Mouse (Mus musculus) neural tube, embryonic 15.5 days (tissue): ENCODE measurements at regions not wholly inside any gene's neighbourhood (a gene's known extent, or its start where the extent isn't known, plus 50 kb on each side); places are given as distances from the start of the nearest gene placed in this dataset.

ENCODE experiments used
- ATAC-seq: fragments of 200-750 bp; cut with Nextera tagmentation; 2 replicates; pipeline ENCODE4 v1.8.0; 2017; ENCODE audit warnings: mild to moderate bottlenecking, moderate TSS enrichment, moderate library complexity; ENCODE audit not compliant: low FRiP score
- H3K27ac ChIP-seq: fragments of 300-500 bp; sonication (generic); replicated peaks from 2 replicates; pipeline ENCODE4 v1.5.1; 2015; ENCODE audit warnings: mild to moderate bottlenecking, inconsistent platforms
- H3K27me3 ChIP-seq: fragments of 300-500 bp; sonication (generic); replicated peaks from 2 replicates; pipeline ENCODE4 v1.6.1; 2015; ENCODE audit warnings: inconsistent platforms
- H3K36me3 ChIP-seq: fragments of 300-500 bp; sonication (generic); 2 replicates; pipeline ENCODE4 v1.6.1; 2015; ENCODE audit warnings: inconsistent platforms
- H3K4me1 ChIP-seq: fragments of 300-500 bp; sonication (generic); 2 replicates; pipeline ENCODE4 v1.6.1; 2015; ENCODE audit warnings: inconsistent platforms
- H3K4me2 ChIP-seq: fragments of 300-500 bp; sonication (generic); 2 replicates; pipeline ENCODE4 v1.6.1; 2015; ENCODE audit warnings: inconsistent platforms, mild to moderate bottlenecking, moderate library complexity
- H3K4me3 ChIP-seq: fragments of 300-500 bp; sonication (generic); replicated peaks from 2 replicates; pipeline ENCODE4 v1.5.1; 2015; ENCODE audit warnings: mild to moderate bottlenecking, inconsistent platforms
- H3K9ac ChIP-seq: fragments of 300-500 bp; sonication (generic); replicated peaks from 2 replicates; pipeline ENCODE4 v1.6.1; 2015; ENCODE audit warnings: mild to moderate bottlenecking, inconsistent platforms
- H3K9me3 ChIP-seq: fragments of 300-500 bp; sonication (generic); replicated peaks from 2 replicates; pipeline ENCODE4 v1.6.1; 2016; ENCODE audit warnings: inconsistent platforms
- WGBS: fragments of 180-500 bp; shearing (Covaris S2); methylation state at CpG from one replicate; pipeline ENCODE4 v1.1.7; 2015; ENCODE audit warnings: mixed read lengths; 5-methylcytosine and 5-hydroxymethylcytosine counted together

DNA sequence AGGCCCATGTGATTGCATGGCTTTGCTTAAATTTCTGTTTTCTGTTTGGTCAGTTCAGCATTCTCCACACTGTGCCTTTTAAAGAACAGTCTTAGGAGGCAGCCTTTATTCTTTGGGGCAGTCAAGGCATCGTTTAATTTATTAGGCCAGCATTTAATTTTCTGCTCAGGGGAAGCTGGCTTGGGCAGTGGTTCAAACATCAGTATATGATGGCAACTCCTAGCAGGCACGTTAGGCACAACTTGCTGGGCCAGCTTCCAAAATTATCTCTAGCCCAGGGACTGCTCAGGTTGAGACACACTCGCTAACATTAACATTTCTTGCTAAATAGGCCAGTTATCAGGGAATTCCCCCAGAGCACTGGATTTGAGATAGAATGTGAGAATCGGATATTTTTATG is 333.9 kb upstream of the Nr2f2 start:
- Histone ChIP-seq H3K4me1 (no peaks in the 10 kb centered on the region), H3K36me3 (no peaks in the 10 kb centered on the region), H3K4me2 (no peak overlapping the region), H3K27me3 (no peaks in the 10 kb centered on the region), H3K4me3 (no peak overlapping the region), H3K9me3 (no peaks in the 10 kb centered on the region), H3K27ac (no peak overlapping the region), H3K9ac (no peak overlapping the region)
- no peak for ATAC-seq
- 59% methylated on average over 4 of the region's 4 CpGs for WGBS

DNA sequence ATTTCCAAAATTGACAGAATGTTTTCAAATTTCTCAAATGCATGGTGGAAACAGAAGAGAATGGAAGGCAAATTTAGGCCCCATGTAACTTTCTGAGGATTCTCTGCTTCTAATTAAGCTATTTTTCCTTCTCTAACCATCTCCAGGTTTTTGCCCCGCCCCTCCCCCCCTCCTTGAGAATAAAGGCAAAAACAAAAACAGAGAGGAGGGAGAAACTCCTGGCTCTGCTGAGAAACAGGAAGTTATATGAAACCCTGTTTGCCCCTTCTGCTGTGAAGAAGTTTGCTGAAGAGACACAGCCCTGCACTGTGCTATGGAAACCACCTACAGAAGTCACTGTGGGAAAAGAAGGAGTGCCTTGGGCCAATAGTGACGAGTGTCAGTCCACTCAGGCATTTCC is 332.9 kb upstream of the Nr2f2 start:
- WGBS: 72% methylated on average over 2 of the region's 2 CpGs
- no peak overlapping the region for H3K9ac ChIP-seq
- ATAC-seq: no peak

DNA sequence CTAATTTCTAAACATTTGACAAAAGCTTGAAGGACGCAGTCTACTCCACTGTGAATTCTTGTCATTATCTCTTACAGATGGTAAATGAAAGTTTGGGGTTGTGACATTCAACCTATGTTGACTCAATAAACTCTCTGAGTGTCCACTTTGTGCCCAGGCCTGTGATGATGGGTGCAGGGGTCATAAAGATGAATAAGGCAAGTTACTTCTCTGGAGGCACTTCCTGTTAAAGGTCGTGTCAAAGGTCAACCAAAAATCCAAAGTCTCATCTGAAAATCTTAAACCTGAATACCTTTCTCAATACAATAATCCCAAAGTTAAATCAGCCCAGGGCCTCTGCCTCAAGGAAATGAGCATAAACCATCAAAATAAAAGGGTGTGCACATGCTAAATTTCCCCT is 332.5 kb upstream of the Nr2f2 start:
- 81% methylated on average over 2 of the region's 2 CpGs for WGBS

More for the DNA sequence above, 332.9 kb upstream of the Nr2f2 start:
- Histone ChIP-seq H3K36me3 (no peaks in the 10 kb centered on the region), H3K4me2 (no peak overlapping the region), H3K4me1 (no peaks in the 10 kb centered on the region), H3K9me3 (no peaks in the 10 kb centered on the region), H3K4me3 (no peak overlapping the region), H3K27me3 (no peaks in the 10 kb centered on the region), H3K27ac (no peak overlapping the region)

DNA sequence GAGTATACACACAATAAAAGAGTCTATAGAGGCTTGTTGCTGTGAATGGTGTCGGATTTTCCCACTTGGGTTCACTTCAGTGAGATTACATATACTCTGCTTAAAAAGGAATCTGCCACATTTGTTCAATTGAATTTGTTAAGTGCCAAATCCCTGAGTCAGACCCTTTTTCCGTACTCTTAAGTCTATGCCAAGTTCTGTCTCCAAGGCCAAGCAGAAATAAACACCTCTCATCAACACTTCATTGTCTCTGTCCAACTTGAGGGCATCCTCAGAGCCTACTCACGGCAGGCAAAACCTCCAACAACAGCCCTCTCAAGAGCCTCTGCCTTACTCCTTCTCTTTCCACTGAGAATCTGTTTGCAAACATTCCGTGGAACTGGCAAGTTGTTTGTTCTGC is 325.6 kb upstream of the Nr2f2 start:
- ATAC-seq: no peak
- H3K4me3 ChIP-seq: no peak overlapping the region
- no peak overlapping the region for H3K4me2 ChIP-seq
- no peak overlapping the region for H3K9ac ChIP-seq
- H3K27ac ChIP-seq: no peak overlapping the region
- H3K27me3 ChIP-seq: no peaks in the 10 kb centered on the region
- WGBS: 63% methylated on average over 4 of the region's 4 CpGs
- H3K9me3 ChIP-seq: no peaks in the 10 kb centered on the region
- no peaks in the 10 kb centered on the region for H3K36me3 ChIP-seq
- H3K4me1 ChIP-seq: no peaks in the 10 kb centered on the region

More for the DNA sequence above, 332.5 kb upstream of the Nr2f2 start:
- no peak overlapping the region for H3K9ac ChIP-seq
- no peaks in the 10 kb centered on the region for H3K9me3 ChIP-seq
- no peak overlapping the region for H3K4me3 ChIP-seq
- ATAC-seq: no peak
- no peaks in the 10 kb centered on the region for H3K4me1 ChIP-seq
- H3K4me2 ChIP-seq: no peak overlapping the region
- no peak overlapping the region for H3K27ac ChIP-seq
- H3K27me3 ChIP-seq: no peaks in the 10 kb centered on the region
- no peaks in the 10 kb centered on the region for H3K36me3 ChIP-seq

DNA sequence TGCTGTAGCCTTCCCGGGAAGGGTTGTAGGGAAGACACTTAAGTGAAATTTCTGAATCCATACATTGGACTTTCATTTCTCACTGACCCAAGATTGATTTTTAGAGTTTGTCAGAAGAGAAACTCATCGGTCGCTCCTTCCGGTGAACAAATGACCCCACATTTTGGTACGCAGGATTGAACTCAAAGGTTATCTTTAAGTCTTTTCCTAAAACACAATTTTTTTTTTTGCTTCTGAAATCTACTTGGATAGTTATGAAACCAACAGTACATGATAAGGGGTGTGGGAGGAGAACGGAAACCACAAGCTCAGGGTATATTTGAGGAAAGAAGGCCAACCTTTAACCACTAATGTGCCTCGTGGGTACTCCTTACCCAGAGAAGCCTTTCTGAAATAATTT is 324.3 kb upstream of the Nr2f2 start:
- no peaks in the 10 kb centered on the region for H3K36me3 ChIP-seq
- H3K9ac ChIP-seq: no peak overlapping the region
- H3K4me1 ChIP-seq: no peaks in the 10 kb centered on the region
- ATAC-seq: no peak
- H3K9me3 ChIP-seq: no peaks in the 10 kb centered on the region
- no peaks in the 10 kb centered on the region for H3K27me3 ChIP-seq
- H3K27ac ChIP-seq: no peak overlapping the region
- H3K4me2 ChIP-seq: no peak overlapping the region
- H3K4me3 ChIP-seq: no peak overlapping the region
- 95% methylated on average over 7 of the region's 7 CpGs for WGBS

DNA sequence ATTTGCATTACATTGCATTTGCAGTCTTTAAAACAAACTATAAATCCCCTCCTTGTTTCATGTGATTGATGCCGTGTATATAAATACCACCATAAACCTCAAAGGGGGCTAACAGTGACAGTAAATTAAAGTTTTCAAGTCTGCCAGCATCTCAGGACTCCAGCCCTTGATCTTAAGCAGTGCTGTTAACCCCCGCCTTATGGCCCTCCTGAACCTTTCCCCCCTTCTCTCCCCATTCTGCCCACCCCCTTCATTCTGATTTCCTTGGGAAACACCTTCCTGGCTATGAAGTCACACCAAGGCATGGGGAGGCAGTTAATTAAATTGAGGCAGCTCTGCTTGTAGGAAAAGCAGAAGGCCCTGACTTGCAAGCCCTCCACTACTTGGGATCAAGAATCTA is 302.5 kb upstream of the Nr2f2 start:
- Histone ChIP-seq H3K4me3 (no peak overlapping the region), H3K4me1 (peaks cover 4% of the 10 kb centered on the region; the same call in 1 of the 2 replicates), H3K9ac (no peak overlapping the region), H3K27ac (no peak overlapping the region), H3K9me3 (no peaks in the 10 kb centered on the region), H3K27me3 (no peaks in the 10 kb centered on the region), H3K36me3 (no peaks in the 10 kb centered on the region), H3K4me2 (no peak overlapping the region)
- 38% methylated on average over 2 of the region's 2 CpGs for WGBS
- no peak for ATAC-seq

DNA sequence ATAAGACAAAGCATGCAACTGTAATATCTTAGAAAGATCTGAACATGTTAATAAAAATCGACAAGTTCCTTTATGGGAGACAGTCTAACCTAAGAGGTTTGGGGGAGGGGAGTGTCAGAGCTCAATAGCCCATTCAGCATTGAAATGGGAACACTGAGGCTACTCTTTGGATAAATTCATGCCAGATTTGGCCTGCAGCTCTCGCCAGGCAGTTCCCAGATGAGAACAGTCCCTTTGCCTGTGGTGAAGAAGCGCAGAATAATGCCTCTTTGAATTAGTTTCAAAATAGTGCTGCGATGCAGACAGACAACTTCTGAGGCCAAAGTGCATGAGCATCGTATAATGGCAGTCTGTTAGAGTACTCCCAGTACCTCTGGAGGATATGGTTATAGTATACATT is 293.6 kb upstream of the Nr2f2 start:
- no peaks in the 10 kb centered on the region for H3K27me3 ChIP-seq
- no peak overlapping the region for H3K4me2 ChIP-seq
- no peak overlapping the region for H3K9ac ChIP-seq
- WGBS: 59% methylated on average over 5 of the region's 5 CpGs
- no peak for ATAC-seq
- no peak overlapping the region for H3K4me3 ChIP-seq
- H3K9me3 ChIP-seq: no peaks in the 10 kb centered on the region; the same call in 1 of the 2 replicates
- H3K4me1 ChIP-seq: no peaks in the 10 kb centered on the region
- H3K36me3 ChIP-seq: no peaks in the 10 kb centered on the region
- H3K27ac ChIP-seq: no peak overlapping the region

DNA sequence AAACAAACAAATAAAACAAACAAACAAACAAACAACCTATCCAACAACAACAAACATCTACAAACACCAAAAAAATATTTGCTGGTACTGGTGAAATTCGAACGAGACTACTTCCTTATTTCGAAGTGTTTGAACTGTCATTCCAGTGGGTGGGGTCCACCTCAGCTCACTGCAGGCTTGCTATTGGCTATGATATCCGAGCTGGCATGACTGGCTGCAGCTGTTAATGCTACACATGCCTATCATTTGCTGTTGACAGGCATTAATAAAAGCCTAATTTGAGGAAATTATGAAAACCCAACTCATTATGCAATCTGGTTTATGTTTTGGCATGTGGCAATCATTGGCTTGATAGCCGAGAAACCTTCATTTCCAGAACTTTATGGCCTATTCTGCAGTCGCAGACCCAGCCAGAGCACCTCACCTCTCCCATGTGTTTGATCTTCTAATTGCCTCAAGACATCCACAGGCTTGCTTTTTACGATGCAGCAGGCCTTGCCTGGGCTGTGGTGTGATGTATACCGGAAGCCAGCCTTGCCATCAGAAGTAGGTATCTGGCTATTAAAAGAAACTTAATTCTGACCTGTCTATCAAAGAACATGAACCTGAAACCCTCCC is 283.3 kb upstream of the Nr2f2 start:
- Histone ChIP-seq H3K9ac (no peak overlapping the region), H3K9me3 (no peaks in the 10 kb centered on the region), H3K4me2 (no peak overlapping the region), H3K27me3 (no peaks in the 10 kb centered on the region), H3K27ac (no peak overlapping the region), H3K4me3 (no peak overlapping the region), H3K4me1 (no peaks in the 10 kb centered on the region), H3K36me3 (no peaks in the 10 kb centered on the region)
- ATAC-seq: no peak
- WGBS: 59% methylated on average over 8 of the region's 8 CpGs

DNA sequence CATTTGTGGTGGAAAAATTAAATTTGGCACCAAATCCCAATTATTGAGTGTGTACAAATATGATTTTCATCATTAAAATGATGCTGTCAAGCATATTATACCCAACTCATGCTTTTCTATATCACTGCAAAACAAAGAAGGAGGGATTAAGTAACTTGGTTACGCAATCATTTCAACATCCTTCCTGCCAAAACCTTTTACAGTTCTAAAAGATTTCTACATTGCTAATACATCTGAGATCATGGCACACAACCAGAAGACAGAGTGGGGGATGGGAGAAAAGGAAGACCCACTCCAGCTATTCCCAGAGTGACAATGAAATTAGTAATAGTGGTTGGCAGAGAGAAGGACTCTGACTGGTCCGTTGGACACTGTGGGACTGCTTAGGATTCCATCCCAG is 280.3 kb upstream of the Nr2f2 start:
- ATAC-seq: no peak
- no peaks in the 10 kb centered on the region for H3K4me1 ChIP-seq
- H3K4me3 ChIP-seq: no peak overlapping the region
- WGBS: 79% methylated on average over 2 of the region's 2 CpGs
- no peaks in the 10 kb centered on the region for H3K36me3 ChIP-seq
- H3K9ac ChIP-seq: no peak overlapping the region
- no peaks in the 10 kb centered on the region for H3K27me3 ChIP-seq
- no peaks in the 10 kb centered on the region for H3K9me3 ChIP-seq
- H3K4me2 ChIP-seq: no peak overlapping the region
- no peak overlapping the region for H3K27ac ChIP-seq

DNA sequence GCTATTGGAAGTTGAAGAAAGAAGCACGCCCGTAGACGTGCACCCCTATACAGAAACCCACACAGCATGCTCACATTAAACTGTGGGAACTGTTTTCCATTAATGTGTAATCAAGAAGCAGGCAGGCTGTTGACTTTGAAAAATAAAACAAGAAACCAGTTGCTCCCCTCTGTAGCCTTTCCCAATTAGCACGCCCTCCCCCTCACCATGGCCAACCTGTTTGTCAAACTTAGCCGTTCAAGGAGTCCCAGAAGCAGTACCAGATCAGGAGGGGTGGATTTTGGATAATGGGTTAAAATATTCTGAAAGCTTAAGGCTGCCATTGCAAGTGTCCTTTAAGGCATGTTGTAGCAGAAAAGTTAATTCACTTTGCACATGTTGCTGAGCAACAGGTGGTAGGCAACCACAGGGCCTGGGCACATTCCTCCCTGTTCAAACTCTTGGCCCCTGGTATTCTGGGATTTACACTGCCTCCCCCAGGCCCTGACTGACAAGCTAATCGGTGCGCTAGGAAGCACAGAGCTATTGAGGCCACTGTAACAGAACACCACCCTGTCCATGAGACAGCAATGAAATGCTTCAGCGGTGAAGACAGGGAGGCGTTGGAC is 277.3 kb upstream of the Nr2f2 start:
- no peak overlapping the region for H3K27ac ChIP-seq
- H3K9ac ChIP-seq: no peak overlapping the region
- no peak overlapping the region for H3K4me2 ChIP-seq
- no peaks in the 10 kb centered on the region for H3K27me3 ChIP-seq
- H3K4me3 ChIP-seq: no peak overlapping the region
- ATAC-seq: no peak
- no peaks in the 10 kb centered on the region for H3K36me3 ChIP-seq
- WGBS: 47% methylated on average over 9 of the region's 9 CpGs
- no peaks in the 10 kb centered on the region for H3K9me3 ChIP-seq
- no peaks in the 10 kb centered on the region for H3K4me1 ChIP-seq

DNA sequence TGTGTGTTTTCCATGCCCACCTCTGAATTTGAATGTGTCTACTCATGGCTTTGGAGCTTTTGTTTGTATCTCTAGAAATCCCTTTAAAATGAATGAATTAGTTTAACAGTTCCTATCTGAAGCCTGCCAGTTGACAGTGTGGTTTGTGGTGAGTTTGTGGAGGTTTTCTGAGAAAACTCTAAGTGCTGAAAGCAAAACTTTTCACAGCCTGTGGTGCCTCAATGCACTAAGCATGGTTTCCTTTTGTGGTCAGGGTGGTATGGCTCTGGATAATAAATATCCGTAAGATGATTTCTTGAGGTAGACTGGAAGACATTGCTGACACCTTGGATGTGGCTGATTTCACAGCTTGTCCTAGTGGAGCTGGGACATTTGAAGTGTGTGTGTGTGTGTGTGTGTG is 276.5 kb upstream of the Nr2f2 start:
- no peaks in the 10 kb centered on the region for H3K9me3 ChIP-seq
- no peaks in the 10 kb centered on the region for H3K36me3 ChIP-seq
- no peak overlapping the region for H3K9ac ChIP-seq
- no peak overlapping the region for H3K4me2 ChIP-seq
- H3K4me3 ChIP-seq: no peak overlapping the region
- no peaks in the 10 kb centered on the region for H3K27me3 ChIP-seq
- no peaks in the 10 kb centered on the region for H3K4me1 ChIP-seq
- H3K27ac ChIP-seq: no peak overlapping the region
- no peak for ATAC-seq
- WGBS: 92% methylated on average over 1 of the region's 1 CpGs

DNA sequence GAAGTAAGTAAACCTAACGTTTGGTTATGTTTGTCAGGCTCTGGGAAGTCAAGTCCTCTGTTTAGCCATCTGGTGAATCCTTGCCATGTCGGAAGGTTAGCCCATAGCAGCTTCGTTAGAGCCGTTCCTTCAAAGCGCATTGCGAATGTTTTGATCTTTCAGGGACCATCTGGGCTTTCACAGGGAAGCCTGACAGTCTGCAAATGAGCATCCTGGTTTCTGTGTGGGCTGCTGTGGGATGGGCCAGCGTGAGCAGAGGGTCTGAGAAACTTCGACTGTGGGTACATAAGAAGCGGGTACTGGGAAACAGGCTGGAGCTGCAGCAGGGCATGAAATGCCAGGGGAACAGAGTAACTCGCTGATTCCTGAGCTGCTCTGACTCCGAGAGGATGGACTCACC is 274.7 kb upstream of the Nr2f2 start:
- Histone ChIP-seq H3K27me3 (no peaks in the 10 kb centered on the region), H3K4me1 (no peaks in the 10 kb centered on the region), H3K4me2 (no peak overlapping the region), H3K27ac (no peak overlapping the region), H3K4me3 (no peak overlapping the region), H3K36me3 (no peaks in the 10 kb centered on the region), H3K9me3 (no peaks in the 10 kb centered on the region), H3K9ac (no peak overlapping the region)
- no peak for ATAC-seq
- 69% methylated on average over 11 of the region's 11 CpGs for WGBS
